Mouse (Mus musculus): ENCODE results near the gene Cdh26. TPM values are rescaled to one million over a fixed set of nuclear protein-coding genes. Genes with fewer than 3 reads are reported as not detected.

The Cdh26 gene
- polyA plus RNA-seq, 1 experiment from 2014 or later: 0.19 TPM

GRCm38 (mm10) chr2:178421603-178422002, 8.7 kb upstream of the Cdh26 start:
- no peaks in the 10 kb centered on the region for H3K9me3 ChIP-seq
- H3K27me3 ChIP-seq (replicated peaks; ENCODE audit: low read depth, poor library complexity, severe bottlenecking): peaks cover 6% of the 10 kb centered on the region; the same call in 1 of the 2 replicates
- peaks cover 11% of the 10 kb centered on the region for H3K36me3 ChIP-seq (replicated peaks)
- peak overlapping the region; percentile 79 for H3K27ac ChIP-seq (replicated peaks)
- H3K4me3 ChIP-seq: no peak overlapping the region
- 41% methylated on average over 6 of the region's 6 CpGs for WGBS
- peak; percentile 37 for DNase-seq (ENCODE audit: low spot score)
- H3K4me1 ChIP-seq: peaks cover 34% of the 10 kb centered on the region

GRCm38 (mm10) chr2:178422186-178422585, 8.1 kb upstream of the Cdh26 start:
- no peaks in the 10 kb centered on the region for H3K9me3 ChIP-seq
- peaks cover 11% of the 10 kb centered on the region for H3K36me3 ChIP-seq (replicated peaks)
- H3K27me3 ChIP-seq (replicated peaks; ENCODE audit: low read depth, poor library complexity, severe bottlenecking): peaks cover 6% of the 10 kb centered on the region; the same call in 1 of the 2 replicates
- no peak overlapping the region for H3K4me3 ChIP-seq
- peaks cover 34% of the 10 kb centered on the region for H3K4me1 ChIP-seq
- H3K27ac ChIP-seq (replicated peaks): peak overlapping the region; percentile 83
- WGBS: 13% methylated on average over 3 of the region's 3 CpGs
- DNase-seq (ENCODE audit: low spot score): peak; percentile 65

GRCm38 (mm10) chr2:178423223-178423622, 7.1 kb upstream of the Cdh26 start:
- Histone ChIP-seq H3K36me3 (replicated peaks) (peaks cover 6% of the 10 kb centered on the region), H3K9me3 (no peaks in the 10 kb centered on the region), H3K27me3 (replicated peaks; ENCODE audit: low read depth, poor library complexity, severe bottlenecking) (peaks cover 6% of the 10 kb centered on the region; the same call in 1 of the 2 replicates), H3K4me3 (no peak overlapping the region), H3K4me1 (peaks cover 34% of the 10 kb centered on the region), H3K27ac (replicated peaks) (peak overlapping the region; percentile 83)
- 82% methylated on average over 5 of the region's 5 CpGs for WGBS
- DNase-seq (ENCODE audit: low spot score): peak; percentile 10

- no peak overlapping the region for H3K4me3 ChIP-seq
- 0 out of 2 replicates have a peak, but pooled peaks cover 3% of the 10 kb centered on the region for H3K27me3 ChIP-seq (replicated peaks; ENCODE audit: low read depth, poor library complexity, severe bottlenecking)
- 52% methylated on average over 4 of the region's 4 CpGs for WGBS
- peak; percentile 17 for DNase-seq (ENCODE audit: low spot score)
- H3K9me3 ChIP-seq: no peaks in the 10 kb centered on the region
- H3K27ac ChIP-seq (replicated peaks): no peak overlapping the region
- peaks cover 24% of the 10 kb centered on the region for H3K4me1 ChIP-seq
- H3K36me3 ChIP-seq (replicated peaks): no peaks in the 10 kb centered on the region
Measured at GRCm38 (mm10) chr2:178426229-178426628, 4.1 kb upstream of the Cdh26 start.

GRCm38 (mm10) chr2:178427181-178427580, 3.1 kb upstream of the Cdh26 start:
- DNase-seq (ENCODE audit: low spot score): no peak
- 90% methylated on average over 5 of the region's 5 CpGs for WGBS

GRCm38 (mm10) chr2:178428183-178428582, 2.1 kb upstream of the Cdh26 start:
- Histone ChIP-seq H3K27me3 (replicated peaks; ENCODE audit: low read depth, poor library complexity, severe bottlenecking) (0 out of 2 replicates have a peak, but pooled peaks cover 3% of the 10 kb centered on the region), H3K9me3 (no peaks in the 10 kb centered on the region), H3K36me3 (replicated peaks) (no peaks in the 10 kb centered on the region), H3K27ac (replicated peaks) (no peak overlapping the region), H3K4me3 (no peak overlapping the region), H3K4me1 (peaks cover 8% of the 10 kb centered on the region)
- no peak for DNase-seq (ENCODE audit: low spot score)
- WGBS: 85% methylated on average over 9 of the region's 9 CpGs

More at GRCm38 (mm10) chr2:178427181-178427580, 3.1 kb upstream of the Cdh26 start:
- Histone ChIP-seq H3K4me1 (peaks cover 18% of the 10 kb centered on the region), H3K36me3 (replicated peaks) (no peaks in the 10 kb centered on the region), H3K27me3 (replicated peaks; ENCODE audit: low read depth, poor library complexity, severe bottlenecking) (0 out of 2 replicates have a peak, but pooled peaks cover 3% of the 10 kb centered on the region), H3K4me3 (no peak overlapping the region), H3K27ac (replicated peaks) (no peak overlapping the region), H3K9me3 (no peaks in the 10 kb centered on the region)

- 87% methylated on average over 4 of the region's 4 CpGs for WGBS
- no peak for DNase-seq (ENCODE audit: low spot score)
Measured at GRCm38 (mm10) chr2:178428676-178429075, 1.7 kb upstream of the Cdh26 start.

GRCm38 (mm10) chr2:178429426-178429825, 905 bp upstream of the Cdh26 start:
- 0 out of 2 replicates have a peak, but pooled peaks cover 2% of the 10 kb centered on the region for H3K27me3 ChIP-seq (replicated peaks; ENCODE audit: low read depth, poor library complexity, severe bottlenecking)
- no peak overlapping the region for H3K4me3 ChIP-seq
- no peak overlapping the region for H3K27ac ChIP-seq (replicated peaks)
- H3K4me1 ChIP-seq: peaks cover 4% of the 10 kb centered on the region
- WGBS: 91% methylated on average over 6 of the region's 6 CpGs
- DNase-seq (ENCODE audit: low spot score): no peak
- no peaks in the 10 kb centered on the region for H3K9me3 ChIP-seq
- H3K36me3 ChIP-seq (replicated peaks): no peaks in the 10 kb centered on the region

More at GRCm38 (mm10) chr2:178428676-178429075, 1.7 kb upstream of the Cdh26 start:
- H3K9me3 ChIP-seq: no peaks in the 10 kb centered on the region
- no peak overlapping the region for H3K27ac ChIP-seq (replicated peaks)
- H3K36me3 ChIP-seq (replicated peaks): no peaks in the 10 kb centered on the region
- peaks cover 4% of the 10 kb centered on the region for H3K4me1 ChIP-seq
- H3K4me3 ChIP-seq: no peak overlapping the region
- H3K27me3 ChIP-seq (replicated peaks; ENCODE audit: low read depth, poor library complexity, severe bottlenecking): 0 out of 2 replicates have a peak, but pooled peaks cover 3% of the 10 kb centered on the region

- DNase-seq (ENCODE audit: low spot score): no peak
- H3K36me3 ChIP-seq (replicated peaks): no peaks in the 10 kb centered on the region
- peaks cover 17% of the 10 kb centered on the region for H3K4me1 ChIP-seq
- WGBS: 76% methylated on average over 2 of the region's 2 CpGs
- H3K9me3 ChIP-seq: no peaks in the 10 kb centered on the region
- H3K27me3 ChIP-seq (replicated peaks; ENCODE audit: low read depth, poor library complexity, severe bottlenecking): no peaks in the 10 kb centered on the region
- H3K27ac ChIP-seq (replicated peaks): no peak overlapping the region
- no peak overlapping the region for H3K4me3 ChIP-seq
Measured at GRCm38 (mm10) chr2:178433495-178433894, 3.2 kb downstream of the Cdh26 start.

GRCm38 (mm10) chr2:178433903-178434302, 3.6 kb downstream of the Cdh26 start:
- Histone ChIP-seq H3K36me3 (replicated peaks) (no peaks in the 10 kb centered on the region), H3K27me3 (replicated peaks; ENCODE audit: low read depth, poor library complexity, severe bottlenecking) (no peaks in the 10 kb centered on the region), H3K27ac (replicated peaks) (no peak overlapping the region), H3K4me1 (peaks cover 17% of the 10 kb centered on the region), H3K9me3 (no peaks in the 10 kb centered on the region), H3K4me3 (no peak overlapping the region)
- DNase-seq (ENCODE audit: low spot score): no peak
- 85% methylated on average over 2 of the region's 2 CpGs for WGBS

- no peak overlapping the region for H3K4me3 ChIP-seq
- H3K27ac ChIP-seq (replicated peaks): no peak overlapping the region
- DNase-seq (ENCODE audit: low spot score): no peak
- no peaks in the 10 kb centered on the region for H3K36me3 ChIP-seq (replicated peaks)
- no peaks in the 10 kb centered on the region for H3K27me3 ChIP-seq (replicated peaks; ENCODE audit: low read depth, poor library complexity, severe bottlenecking)
- H3K4me1 ChIP-seq: peaks cover 14% of the 10 kb centered on the region; the same call in 1 of the 2 replicates
- no peaks in the 10 kb centered on the region for H3K9me3 ChIP-seq
- whole genome bisulfite sequencing: 72% methylated on average over 9 of the region's 9 CpGs
Measured at GRCm38 (mm10) chr2:178437311-178437710, 7.0 kb downstream of the Cdh26 start.

- H3K36me3 ChIP-seq (replicated peaks): no peaks in the 10 kb centered on the region
- H3K27ac ChIP-seq (replicated peaks): no peak overlapping the region
- no peak overlapping the region for H3K4me3 ChIP-seq
- peaks cover 16% of the 10 kb centered on the region for H3K4me1 ChIP-seq
- 86% methylated on average over 4 of the region's 4 CpGs for WGBS
- no peaks in the 10 kb centered on the region for H3K9me3 ChIP-seq
- DNase-seq (ENCODE audit: low spot score): no peak
- no peaks in the 10 kb centered on the region for H3K27me3 ChIP-seq (replicated peaks; ENCODE audit: low read depth, poor library complexity, severe bottlenecking)
Measured at GRCm38 (mm10) chr2:178449386-178449785, 19.1 kb downstream of the Cdh26 start.

GRCm38 (mm10) chr2:178450236-178450635, 19.9 kb downstream of the Cdh26 start:
- H3K9me3 ChIP-seq: no peaks in the 10 kb centered on the region
- no peak for DNase-seq (ENCODE audit: low spot score)
- 6% methylated on average over 2 of the region's 2 CpGs for WGBS
- no peak overlapping the region for H3K4me3 ChIP-seq
- H3K27ac ChIP-seq (replicated peaks): peak overlapping the region; percentile 48; the same call in 1 of the 2 replicates
- H3K36me3 ChIP-seq (replicated peaks): no peaks in the 10 kb centered on the region
- H3K27me3 ChIP-seq (replicated peaks; ENCODE audit: low read depth, poor library complexity, severe bottlenecking): no peaks in the 10 kb centered on the region
- H3K4me1 ChIP-seq: peaks cover 24% of the 10 kb centered on the region

Data from embryonic facial prominence, embryonic 10.5 days (tissue).